ENCODE assay signal across 12 mouse cellular contexts in genomic region chr17:29951100-29951499, GRCm38 (mm10). TPM values are rescaled to one million over a fixed set of nuclear protein-coding genes. Genes with fewer than 3 reads are reported as not detected.
A peak's percentile ranks its signal among the peaks of the same experiment; 100 is the strongest.
DNase-seq lines count a peak whose midpoint lies in the region; ATAC-seq and TF ChIP-seq lines count a peak whose summit lies in the region.
"Had no signal": no experiment of that assay in that cellular context is flagged by ENCODE, and none has a peak within 500 bp of the region (broad histone marks: within the 10 kb centered on the region; RNA-seq: fewer than 3 reads in every experiment).

No protein-coding gene starts in this region.

- TF ChIP-seq CTCF in thymus, adult 2 months (IDR thresholded peaks at IDR 0.05; ENCODE audit: borderline replicate concordance, control insufficient read depth, extremely low read depth, insufficient read depth, low read length, poor library complexity): no peak

- no peak for TF ChIP-seq POLR2A in thymus, adult 2 months (IDR thresholded peaks at IDR 0.05; ENCODE audit: control insufficient read depth, extremely low read depth, insufficient read depth, low read length, poor library complexity)

- H3K4me1 ChIP-seq in lung, embryonic 15.5 days: 0 out of 2 replicates have a peak, but pooled peaks cover 9% of the 10 kb centered on the region
- peaks cover 5% of the 10 kb centered on the region; the same call in 1 of the 2 replicates for H3K4me1 ChIP-seq in thymus, adult 2 months (replicated peaks; ENCODE audit: control insufficient read depth, insufficient read depth, low read length)

- H3K27ac ChIP-seq in lung, embryonic 15.5 days: peak overlapping the region; percentile 86
- no peak overlapping the region for H3K27ac ChIP-seq in thymus, adult 2 months (ENCODE audit: control insufficient read depth, insufficient read depth, low read length)

- H3K4me2 ChIP-seq in lung, embryonic 15.5 days: peak overlapping the region; percentile 33

- no peak overlapping the region for H3K4me3 ChIP-seq in lung, embryonic 15.5 days
- no peak overlapping the region for H3K4me3 ChIP-seq in thymus, adult 2 months (ENCODE audit: control insufficient read depth, insufficient read depth, low read length)

- H3K9me3 ChIP-seq in lung, embryonic 15.5 days: no peaks in the 10 kb centered on the region

- DNase-seq in lung, postnatal 25 days (ENCODE audit: low spot score): no peak
- peak; percentile 67 for DNase-seq in MN1 (ENCODE audit: low spot score)
- peak; percentile 60 for DNase-seq in thymus, adult 2 months
- no peak for DNase-seq in cerebellum, postnatal 4 days (ENCODE audit: low spot score in 2 of 2)
- DNase-seq: adrenal gland, adult 2 months; cerebellum, adult 11 months; gastrocnemius, postnatal 14 days; heart, postnatal 4 days; lung, adult 2 months had no signal

- ATAC-seq in lung, embryonic 15.5 days (ENCODE audit: borderline replicate concordance, extremely low read depth, low FRiP score, low TSS enrichment): peak; percentile 66; the same call in 1 of the 2 replicates
- peak; percentile 68 to 86; a peak in 3 of 4 replicates for ATAC-seq in hematopoietic stem cell, adult 5-6 weeks (replicated peaks in 1 of 2; ENCODE audit: insufficient read depth in 1 of 2, low FRiP score in 2 of 2, low TSS enrichment in 1 of 2, low read depth in 1 of 2, poor library complexity in 2 of 2, severe bottlenecking in 2 of 2)
- ATAC-seq in cerebellum, adult (ENCODE audit: insufficient number of reproducible peaks, low FRiP score, low TSS enrichment): no peak

- no peak overlapping the region for H3K9ac ChIP-seq in lung, embryonic 15.5 days

- H3K27me3 ChIP-seq in lung, embryonic 15.5 days: no peaks in the 10 kb centered on the region
- no peaks in the 10 kb centered on the region for H3K27me3 ChIP-seq in thymus, adult 2 months (ENCODE audit: control insufficient read depth, insufficient read depth, low read length)

- WGBS in lung, embryonic 15.5 days: 20% methylated on average over 6 of the region's 6 CpGs
- WGBS in thymus, adult 2 months: 14% methylated on average over 6 of the region's 6 CpGs

- no peaks in the 10 kb centered on the region for H3K36me3 ChIP-seq in lung, embryonic 15.5 days
- H3K36me3 ChIP-seq in thymus, adult 2 months (ENCODE audit: control insufficient read depth, insufficient read depth, low read length): no peaks in the 10 kb centered on the region

RNA-seq across cellular contexts. Expression of gene Mdga1, which starts 18.8 kb away (rescaled TPM):
- polyA plus RNA-seq in lung, embryonic 15.5 days (2015; fragmentation: Nextera tagmentation; extraction: Ambion mirVana): 4.1 and 4.2 TPM in 2 replicates
- total RNA-seq in hematopoietic stem cell, adult 5-6 weeks (2017): 26.6 and 32.5 TPM in 2 replicates
- polyA plus RNA-seq in thymus, adult 2 months (2012; rRNA removed): 11.8 and 16.1 TPM in 2 replicates

RNA-seq across cellular contexts. Expression of gene Zfand3, which starts 53.4 kb away (rescaled TPM):
- 56.7 and 59.8 TPM in 2 replicates for polyA plus RNA-seq in lung, embryonic 15.5 days (2015; fragmentation: Nextera tagmentation; extraction: Ambion mirVana)
- 19.3 and 32.5 TPM in 2 replicates for total RNA-seq in hematopoietic stem cell, adult 5-6 weeks (2017)
- 67.3 and 75.6 TPM in 2 replicates for polyA plus RNA-seq in thymus, adult 2 months (2012; rRNA removed)

Comparison
In these comparisons a context has a peak if more than half of its experiments do, and no peak if none do; other contexts are left out.
1. DNase-seq: peak in MN1 (single experiment) and thymus, adult 2 months (single experiment); none in lung, postnatal 25 days (single experiment) and cerebellum, postnatal 4 days (0 of 2).